Mouse (Mus musculus) urinary bladder, adult 2 months (tissue): ENCODE results near the gene Pnpo. TPM values are rescaled to one million over a fixed set of nuclear protein-coding genes. Genes with fewer than 3 reads are reported as not detected.

Experiments
- DNase-seq: peaks from one replicate; pipeline ENCODE4 v3.0.0; 2022; ENCODE audit warnings: low spot score
- polyA plus RNA-seq: library from polyadenylated mRNA; depleted of rRNA; stranded (reverse); fragments of >200 nt; gene quantifications from 2 replicates; pipeline ENCODE4 v1.2.3, GENCODE M21; 2012; rRNA removed

Pnpo gene
- polyA plus RNA-seq = 22.4 and 25.5 TPM in 2 replicates

DNA sequence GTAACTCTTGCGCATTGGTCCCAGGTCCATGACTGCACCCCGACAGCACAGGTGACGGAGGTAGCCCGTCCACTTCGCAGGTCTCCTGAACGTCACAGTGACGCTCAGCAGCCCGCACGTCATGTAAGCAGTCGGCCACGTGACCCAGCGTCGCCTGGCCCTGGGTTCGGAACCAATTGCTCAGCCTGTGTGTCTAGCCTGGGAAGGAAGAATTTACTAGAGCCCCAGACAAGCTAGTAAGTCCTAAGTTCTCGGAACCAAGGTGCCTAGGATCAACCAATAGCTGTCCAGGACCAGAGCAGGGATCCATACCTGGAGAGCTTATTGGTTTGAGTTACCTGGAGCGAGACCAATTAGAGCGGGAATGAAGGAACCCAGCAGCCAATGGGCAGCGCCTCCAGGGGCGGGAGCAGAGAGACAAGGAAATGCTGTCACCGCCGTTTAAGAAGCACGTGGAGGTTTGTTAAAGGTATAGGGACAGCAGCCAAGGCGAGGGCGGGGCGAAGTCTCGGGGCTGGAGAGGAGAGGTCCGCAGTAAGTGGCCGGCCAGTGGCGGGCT is at the start of gene Pnpo:
Gene Pnpo, minus strand, starts transcription at position 241 of the 559 bp plus-strand sequence.
- DNase-seq = peak; percentile 66

DNA sequence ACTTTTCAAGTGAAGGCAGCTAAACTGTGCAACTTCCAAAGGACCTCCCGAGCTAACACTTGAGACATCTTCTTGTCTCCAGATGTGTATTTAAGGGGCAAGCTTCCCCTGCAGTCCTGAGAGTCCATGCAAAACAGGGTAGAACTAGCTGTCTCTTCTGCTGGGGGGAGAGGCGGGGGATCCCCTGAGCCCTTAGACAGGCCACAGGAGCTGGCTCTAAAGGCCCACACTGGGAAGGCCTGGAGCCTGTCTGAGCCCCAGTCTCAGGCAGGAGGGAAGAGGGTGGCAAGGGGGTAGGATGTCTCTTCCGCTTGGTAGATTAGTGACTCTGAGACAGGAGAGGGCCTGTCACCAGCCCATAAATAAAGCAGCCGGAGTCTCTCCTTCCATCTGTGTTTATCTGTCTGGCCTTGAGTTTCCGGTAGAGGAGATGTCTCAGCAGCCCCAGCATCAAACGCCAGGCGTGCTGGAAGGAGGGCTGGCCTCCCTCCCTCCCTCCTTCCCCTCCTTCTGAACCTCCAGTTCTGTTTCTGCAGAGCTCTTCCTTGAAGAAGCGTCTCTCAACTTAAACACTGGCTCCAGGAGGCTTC is 49.0 kb upstream of the Pnpo start:
- DNase-seq = no peak

DNA sequence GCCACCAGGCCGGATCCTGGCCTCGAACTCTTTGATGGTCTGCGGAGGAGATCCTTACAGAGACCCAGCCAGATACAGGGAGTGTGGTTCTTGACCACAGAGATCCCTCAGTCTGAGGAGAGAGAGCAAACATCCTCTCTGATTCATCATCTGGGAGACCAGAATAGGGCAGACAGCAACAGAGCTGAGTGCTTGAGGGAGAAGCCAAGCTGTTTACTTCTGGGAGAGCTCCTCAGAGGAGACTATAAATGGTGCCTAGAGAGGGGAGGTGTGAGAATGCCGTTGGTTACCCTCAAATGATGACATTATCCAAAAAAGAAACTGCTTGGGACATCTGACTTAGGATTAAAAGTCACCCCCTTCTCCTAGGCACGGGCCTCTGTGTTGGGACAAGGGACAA is 47.7 kb upstream of the Pnpo start:
- DNase-seq = no peak

DNA sequence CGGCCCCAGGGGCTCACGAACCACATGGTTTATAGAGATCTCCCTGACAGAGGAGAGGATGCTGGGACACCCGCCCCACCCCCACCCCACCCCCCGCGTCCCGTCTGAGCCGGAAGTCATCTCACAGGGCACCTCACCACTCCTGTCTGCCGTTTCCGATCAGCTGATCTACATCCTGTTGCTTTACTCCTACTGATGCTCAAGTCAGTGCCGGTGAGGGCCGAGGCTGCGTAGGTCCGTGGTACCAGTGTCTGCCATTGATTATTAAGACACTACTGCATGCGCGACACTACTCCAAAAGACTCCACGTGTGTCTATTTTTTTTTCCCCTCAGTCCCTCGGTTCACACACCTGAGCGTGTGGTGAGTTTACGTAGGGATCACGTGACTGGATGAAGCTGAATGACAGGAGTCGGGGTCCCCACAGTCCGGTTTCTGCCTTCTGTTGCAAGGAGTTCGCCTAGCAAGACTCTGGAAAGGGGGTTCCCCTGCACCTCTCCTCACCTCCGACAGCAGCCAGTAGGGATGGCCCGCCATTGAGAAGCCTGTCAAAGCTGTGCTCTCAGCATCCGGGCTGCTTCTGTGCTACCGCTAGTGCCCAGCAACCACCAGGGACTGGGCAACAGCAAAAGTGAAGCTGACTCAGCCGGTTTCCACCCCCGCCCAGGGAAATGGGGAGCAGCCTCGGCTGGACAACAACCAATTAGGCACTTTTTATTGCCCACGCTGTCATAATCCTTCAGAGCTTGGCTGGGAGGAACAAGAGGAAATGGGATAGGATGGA is 44.3 kb upstream of the Pnpo start:
- DNase-seq = no peak

DNA sequence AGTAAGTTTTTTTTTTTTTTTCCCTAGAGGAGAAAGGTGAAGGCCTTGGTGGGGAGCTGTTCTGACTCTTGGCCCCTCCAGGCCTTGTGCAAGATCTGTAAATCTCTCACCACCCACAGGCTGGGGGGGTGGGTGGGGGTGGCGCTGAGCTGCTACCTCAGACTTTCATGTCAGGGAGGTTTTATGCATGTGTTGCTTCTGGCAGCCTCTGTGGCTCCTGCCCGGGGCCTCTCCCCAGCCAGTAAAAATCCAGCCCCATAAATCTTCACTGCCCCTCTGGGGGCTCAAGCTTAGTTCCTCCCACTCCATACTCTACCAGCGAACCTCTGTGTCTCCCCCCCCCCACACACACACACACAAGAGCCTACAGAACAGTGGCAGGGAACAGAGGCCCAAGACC is 42.7 kb upstream of the Pnpo start:
- no peak for DNase-seq

- DNase-seq = no peak
Observed at GRCm38 (mm10) chr11:96984903-96985302, 41.1 kb upstream of the Pnpo start.

- DNase-seq = no peak
Observed at GRCm38 (mm10) chr11:96982859-96983258, 39.1 kb upstream of the Pnpo start, which contains the start of gene Sp2. Gene Sp2, minus strand, starts transcription at chr11:96982959.

DNA sequence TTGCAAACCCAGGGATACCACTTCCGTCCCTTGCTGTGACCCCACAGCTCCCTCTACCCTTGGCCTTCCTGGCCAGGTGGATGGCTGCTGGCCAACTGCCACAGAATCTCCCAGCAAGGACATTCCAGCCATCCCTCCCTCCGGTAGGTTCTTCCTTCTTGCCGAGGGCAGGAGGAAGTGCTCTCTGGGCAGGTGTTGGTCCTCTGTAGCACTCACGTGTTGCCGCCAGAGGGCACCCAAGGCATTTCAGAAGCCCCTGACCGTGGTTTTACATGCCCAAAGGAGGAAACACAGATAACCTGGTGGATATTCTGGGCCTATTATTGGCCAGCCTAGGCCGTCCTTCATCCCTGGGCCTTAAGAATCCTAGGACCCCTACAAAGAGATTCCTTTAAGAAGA is 38.6 kb upstream of the Pnpo start:
- no peak for DNase-seq

GRCm38 (mm10) chr11:96981461-96981860 is 37.7 kb upstream of the Pnpo start:
- no peak for DNase-seq

- no peak for DNase-seq
Observed at GRCm38 (mm10) chr11:96980021-96980420, 36.2 kb upstream of the Pnpo start.

GRCm38 (mm10) chr11:96979329-96979728 is 35.5 kb upstream of the Pnpo start:
- no peak for DNase-seq

DNA sequence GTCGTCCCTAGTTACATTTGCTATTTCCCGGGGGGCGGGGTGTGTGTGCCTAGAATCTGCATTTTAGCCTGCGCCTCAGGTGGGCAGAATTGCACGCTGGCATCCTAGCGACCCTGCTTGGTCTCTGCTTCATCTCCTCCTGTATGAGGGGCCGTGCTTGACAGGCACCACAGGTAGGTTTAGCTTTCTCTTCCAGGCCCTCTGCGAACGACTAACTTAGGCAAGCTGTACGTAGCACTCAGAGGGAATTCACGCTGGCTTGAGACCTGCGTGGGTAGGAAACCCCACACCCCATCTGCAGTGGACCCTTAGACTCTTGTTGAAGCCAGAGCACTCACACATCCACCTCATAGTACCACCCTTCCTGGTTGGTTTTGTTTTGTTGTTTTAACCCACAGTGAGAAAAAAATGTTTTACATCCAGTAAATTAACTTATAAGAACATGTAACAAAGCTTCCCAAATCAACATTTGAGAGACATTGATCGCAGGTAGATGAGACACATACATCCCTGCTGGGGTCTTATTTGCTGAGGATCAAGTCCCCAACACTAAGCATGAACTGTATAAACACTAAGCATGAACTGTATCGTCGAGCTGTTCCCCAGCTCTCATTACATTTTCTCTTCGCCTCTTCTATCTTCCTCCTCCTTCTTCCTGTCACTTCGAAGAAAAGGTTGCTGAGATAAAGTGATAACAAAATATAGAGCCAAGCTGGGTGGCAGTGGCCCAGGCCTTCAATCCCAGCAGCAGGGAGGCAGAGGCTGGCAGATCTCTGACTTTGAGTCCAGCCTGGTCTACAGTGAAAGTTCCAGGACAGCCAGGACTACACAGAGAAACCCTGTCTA is 34.8 kb upstream of the Pnpo start:
- no peak for DNase-seq

GRCm38 (mm10) chr11:96977606-96978400 is 34.0 kb upstream of the Pnpo start:
- no peak for DNase-seq

DNA sequence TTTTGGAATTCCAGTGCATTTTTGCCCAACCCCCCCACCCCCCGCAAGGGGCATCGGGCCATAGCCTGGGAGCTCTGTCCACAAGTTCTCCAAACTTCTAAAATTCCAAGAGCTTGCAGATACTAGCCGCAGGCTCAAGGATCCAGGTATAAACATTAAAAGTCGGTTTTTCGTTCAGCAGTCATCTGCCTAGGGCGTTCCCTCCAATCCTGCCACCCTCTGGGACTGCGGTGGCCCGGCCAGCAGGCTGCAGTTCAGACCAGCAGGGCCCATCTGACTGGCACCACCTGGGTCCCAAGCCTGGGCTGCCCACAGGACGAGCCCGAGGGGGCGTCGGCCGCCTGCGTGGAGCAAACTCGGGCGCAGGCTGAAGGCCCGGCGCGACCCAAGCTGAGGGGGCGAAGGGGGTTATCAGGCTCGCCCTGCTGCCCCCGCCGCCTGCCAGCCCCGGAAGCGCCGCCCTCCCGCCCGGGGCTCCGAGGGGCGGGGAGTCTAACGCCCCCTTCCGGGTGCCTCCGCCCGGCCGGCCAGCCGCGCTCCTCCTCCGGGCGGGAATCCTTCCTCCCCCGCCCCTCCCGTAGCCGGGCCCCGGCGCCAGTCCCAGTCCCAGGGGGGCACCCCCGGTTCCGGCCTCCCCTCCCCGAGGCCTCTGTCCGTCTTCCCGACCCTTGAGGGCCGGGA is 33.3 kb upstream of the Pnpo start:
- peak; percentile 98 for DNase-seq

GRCm38 (mm10) chr11:96976379-96976687 is 32.5 kb upstream of the Pnpo start:
- no peak for DNase-seq

GRCm38 (mm10) chr11:96975511-96976378 is 32.0 kb upstream of the Pnpo start:
- DNase-seq = no peak

DNA sequence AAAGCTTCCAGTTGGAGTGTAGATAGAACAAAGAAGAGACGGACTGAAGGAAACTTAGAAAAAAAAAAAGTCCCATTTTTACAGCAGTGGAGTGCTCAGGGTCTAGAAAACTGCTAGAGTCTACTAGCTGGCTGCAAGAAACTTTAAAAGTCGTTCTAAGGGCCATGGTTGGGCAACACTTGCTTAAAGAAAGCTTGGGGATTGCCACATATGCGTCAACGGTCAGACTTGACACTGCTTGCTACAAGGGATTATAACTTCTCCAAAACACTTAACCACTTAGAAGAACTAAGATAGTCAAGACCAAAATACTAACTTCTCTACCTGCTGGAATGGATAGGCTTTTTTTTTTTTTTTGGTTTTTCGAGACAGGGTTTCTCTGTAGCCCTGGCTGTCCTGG is 31.0 kb upstream of the Pnpo start:
- DNase-seq = no peak

- DNase-seq = no peak
Observed at GRCm38 (mm10) chr11:96973426-96973964, 29.7 kb upstream of the Pnpo start.

DNA sequence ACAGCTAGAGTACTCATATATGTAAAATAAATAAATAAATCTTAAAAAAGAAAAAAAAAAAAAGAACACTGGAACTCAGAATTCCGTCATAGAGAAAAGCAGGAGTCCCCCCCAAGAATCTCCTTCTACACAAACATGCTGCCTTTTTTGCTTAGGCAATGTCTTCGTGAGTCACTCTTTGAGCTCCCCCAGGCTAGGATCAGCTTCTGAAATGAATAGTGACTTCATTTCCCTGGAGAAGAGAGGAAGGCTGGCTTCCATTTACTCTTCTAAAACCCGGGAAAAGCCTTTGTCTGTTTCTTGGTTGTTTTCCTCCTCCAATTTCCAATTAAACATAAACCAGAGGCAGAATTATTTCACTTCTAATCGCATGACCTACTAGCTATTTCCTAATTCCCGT is 29.1 kb upstream of the Pnpo start:
- no peak for DNase-seq

DNA sequence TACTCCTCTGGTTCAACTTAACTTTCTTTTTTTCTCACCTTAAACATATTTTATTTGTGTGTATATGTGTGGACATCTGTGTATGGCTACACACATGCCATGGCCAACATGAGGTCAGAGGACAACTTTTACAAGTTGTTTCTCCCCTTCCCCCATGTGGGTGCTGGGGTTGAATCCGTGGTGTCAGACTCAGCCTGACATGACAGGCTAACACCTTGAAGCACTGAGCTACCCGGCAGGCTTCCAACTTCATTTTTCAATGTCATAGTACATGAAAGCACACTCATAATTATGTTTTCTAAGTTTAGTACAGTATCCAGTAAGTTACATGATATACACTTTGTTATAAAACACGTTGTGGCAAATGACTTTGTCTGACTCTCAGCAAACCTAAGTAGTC is 26.6 kb upstream of the Pnpo start:
- no peak for DNase-seq
